Mouse (Mus musculus) sigmoid colon, adult 10 weeks (tissue): Measurements from ENCODE around the gene Stac. TPM values are rescaled to one million over a fixed set of nuclear protein-coding genes. Genes with fewer than 3 reads are reported as not detected.

Experiments
- polyA plus RNA-seq: library from polyadenylated mRNA; stranded (reverse); fragments of 350-450 nt; fragmentation: Illumina TruSeq; extraction: RNeasy Lipid Tissue Mini Kit (QIAGEN cat#74804); gene quantifications from one replicate; pipeline ENCODE4 v1.2.3, GENCODE M21; 2014; ENCODE audit warnings: low read depth, low replicate concordance

The Stac gene
- polyA plus RNA-seq, result 2.2 TPM

DNA sequence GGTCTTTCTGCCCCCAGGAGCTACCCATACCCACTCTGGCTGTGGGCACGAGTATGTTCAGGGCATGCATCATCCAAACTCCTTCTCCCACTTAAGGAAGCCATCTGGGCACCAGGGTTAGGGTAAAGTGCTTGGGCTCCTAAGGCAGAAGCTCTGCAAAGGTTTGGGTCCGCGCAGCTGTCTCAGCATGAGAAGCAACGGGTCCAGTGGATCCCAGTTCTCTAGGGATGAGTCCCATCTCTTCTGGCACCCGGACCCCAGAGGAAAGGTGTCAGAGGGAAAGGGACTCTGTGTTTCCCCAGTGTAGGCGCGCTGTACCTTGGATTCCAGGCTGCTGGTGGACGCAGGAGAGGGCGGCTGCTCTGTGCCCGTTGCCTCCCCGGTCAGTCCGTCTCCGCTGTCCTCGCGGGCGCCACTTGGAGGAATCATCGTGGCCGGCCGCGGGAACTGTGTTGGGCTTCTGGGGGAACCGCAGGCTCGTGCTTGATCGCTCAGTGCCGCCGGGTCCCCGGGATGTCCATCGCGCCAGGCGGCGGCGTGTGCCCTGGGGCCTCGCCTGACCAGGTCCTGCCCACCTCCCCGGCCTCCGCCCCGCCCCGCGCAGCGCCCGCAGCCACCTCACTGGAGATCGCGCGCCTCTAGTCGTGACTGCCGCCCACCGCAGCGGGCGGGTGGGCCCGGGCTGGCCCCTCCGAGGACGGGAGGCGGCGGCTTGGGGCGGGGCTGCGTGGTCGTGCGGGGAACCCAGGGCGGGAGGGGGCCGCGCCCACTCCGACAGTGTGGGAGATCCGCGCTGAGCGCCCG, at the start of gene Stac:
Gene Stac, minus strand, starts transcription at position 669 of the 804 bp plus-strand sequence.

